23 mouse cellular contexts compared by ENCODE assay signal in genomic region chr14:25155008-25155783, GRCm38 (mm10).
DNase-seq lines count a peak whose midpoint lies in the region; ATAC-seq and TF ChIP-seq lines count a peak whose summit lies in the region.
"Had no signal": no experiment of that assay in that cellular context is flagged by ENCODE, and none has a peak within 500 bp of the region (broad histone marks: within the 10 kb centered on the region; RNA-seq: fewer than 3 reads in every experiment).

No protein-coding gene starts in this region.

- no peak for TF ChIP-seq POLR2A in heart, adult 2 months (IDR thresholded peaks at IDR 0.05; ENCODE audit: insufficient read depth, low read depth, low read length)

- H3K79me2 ChIP-seq in heart, adult 2 months (replicated peaks; ENCODE audit: control insufficient read depth, insufficient read depth, low read length) = no peaks in the 10 kb centered on the region

- peaks cover 16% of the 10 kb centered on the region for H3K4me1 ChIP-seq in forebrain, embryonic 10.5 days
- H3K4me1 ChIP-seq in forebrain, embryonic 16.5 days (replicated peaks; ENCODE audit: control insufficient read depth, insufficient read depth, low read length) = no peaks in the 10 kb centered on the region
- peaks cover 30% of the 10 kb centered on the region for H3K4me1 ChIP-seq in heart, embryonic 16.5 days (ENCODE audit: control insufficient read depth, insufficient read depth, low read length)
- peaks cover 2% of the 10 kb centered on the region; the same call in 1 of the 2 replicates for H3K4me1 ChIP-seq in heart, adult 2 months (ENCODE audit: control insufficient read depth, insufficient read depth, low read length)
- H3K4me1 ChIP-seq in midbrain, embryonic 12.5 days = peaks cover 10% of the 10 kb centered on the region; the same call in 1 of the 2 replicates
- H3K4me1 ChIP-seq in midbrain, embryonic 13.5 days (replicated peaks) = peaks cover 25% of the 10 kb centered on the region

- peaks cover 3% of the 10 kb centered on the region; the same call in 1 of the 2 replicates for H3K27me3 ChIP-seq in forebrain, embryonic 10.5 days (ENCODE audit: poor library complexity, severe bottlenecking)
- H3K27me3 ChIP-seq in forebrain, embryonic 16.5 days (replicated peaks; ENCODE audit: control insufficient read depth, insufficient read depth, low read length) = no peaks in the 10 kb centered on the region
- no peaks in the 10 kb centered on the region for H3K27me3 ChIP-seq in heart, embryonic 16.5 days (ENCODE audit: control insufficient read depth, insufficient read depth, low read length)
- no peaks in the 10 kb centered on the region for H3K27me3 ChIP-seq in heart, adult 2 months (ENCODE audit: control insufficient read depth, insufficient read depth, low read length)
- no peaks in the 10 kb centered on the region for H3K27me3 ChIP-seq in midbrain, embryonic 12.5 days
- no peaks in the 10 kb centered on the region for H3K27me3 ChIP-seq in midbrain, embryonic 13.5 days
- H3K27me3 ChIP-seq: lung, embryonic 15.5 days had no signal

- no peak for TF ChIP-seq CTCF in heart, adult 2 months (IDR thresholded peaks at IDR 0.05)

- TF ChIP-seq EP300 in heart, adult 2 months (IDR thresholded peaks at IDR 0.05; ENCODE audit: insufficient read depth, low read depth, low read length) = no peak

- no peak for ATAC-seq in forebrain, embryonic 16.5 days
- ATAC-seq in heart, embryonic 16.5 days (replicated peaks; ENCODE audit: extremely low read depth, insufficient read depth, low FRiP score) = no peak
- no peak for ATAC-seq in midbrain, embryonic 12.5 days (ENCODE audit: low FRiP score, low read depth)
- no peak for ATAC-seq in midbrain, embryonic 13.5 days
- ATAC-seq: activated CD4-positive, CD25-positive, alpha-beta regulatory T cell, adult 4 months had no signal

- WGBS in forebrain, embryonic 10.5 days = 88% methylated on average over 7 of the region's 7 CpGs
- WGBS in forebrain, embryonic 16.5 days = 74% methylated on average over 7 of the region's 7 CpGs
- 49% methylated on average over 7 of the region's 7 CpGs for WGBS in heart, embryonic 16.5 days
- WGBS in heart, adult 2 months = 71% methylated on average over 7 of the region's 7 CpGs
- WGBS in midbrain, embryonic 12.5 days = 82% methylated on average over 7 of the region's 7 CpGs
- WGBS in midbrain, embryonic 13.5 days = 74% methylated on average over 7 of the region's 7 CpGs

- no peak for DNase-seq in forebrain, embryonic 10.5 days (ENCODE audit: extremely low spot score, low spot score)
- DNase-seq in heart, adult 2 months = no peak
- no peak for DNase-seq in yolk sac, embryonic 10.5 days (ENCODE audit: low spot score)
- DNase-seq in kidney, adult 18-20 months = no peak
- DNase-seq: cerebellum, adult 18-20 months; gastrocnemius, postnatal 10 days; kidney, adult 2 months; kidney, postnatal 10 days; right cerebral cortex, postnatal 14 days; spleen, adult 18-20 months; thymus, adult 18-20 months had no signal

- no peaks in the 10 kb centered on the region for H3K36me3 ChIP-seq in forebrain, embryonic 10.5 days (replicated peaks)
- H3K36me3 ChIP-seq in forebrain, embryonic 16.5 days (ENCODE audit: control insufficient read depth, insufficient read depth) = no peaks in the 10 kb centered on the region
- H3K36me3 ChIP-seq in heart, embryonic 16.5 days (ENCODE audit: control insufficient read depth, insufficient read depth) = no peaks in the 10 kb centered on the region
- no peaks in the 10 kb centered on the region for H3K36me3 ChIP-seq in heart, adult 2 months (ENCODE audit: control insufficient read depth, insufficient read depth, low read length)
- no peaks in the 10 kb centered on the region for H3K36me3 ChIP-seq in midbrain, embryonic 12.5 days
- H3K36me3 ChIP-seq in midbrain, embryonic 13.5 days = no peaks in the 10 kb centered on the region
- H3K36me3 ChIP-seq: embryonic facial prominence, embryonic 10.5 days; forebrain, embryonic 12.5 days; G1E; lung, embryonic 15.5 days had no signal

- no peak overlapping the region for H3K9ac ChIP-seq in forebrain, embryonic 16.5 days (replicated peaks; ENCODE audit: low read depth, low read length)
- H3K9ac ChIP-seq in heart, embryonic 16.5 days (ENCODE audit: low read length) = no peak overlapping the region
- H3K9ac ChIP-seq in heart, adult 2 months (ENCODE audit: low read depth, low read length) = no peak overlapping the region
- no peak overlapping the region for H3K9ac ChIP-seq in midbrain, embryonic 12.5 days (replicated peaks)
- no peak overlapping the region for H3K9ac ChIP-seq in midbrain, embryonic 13.5 days (replicated peaks)
- H3K9ac ChIP-seq: forebrain, embryonic 12.5 days; liver, embryonic 14.5 days; lung, embryonic 15.5 days had no signal

- H3K4me3 ChIP-seq in forebrain, embryonic 10.5 days = no peak overlapping the region
- no peak overlapping the region for H3K4me3 ChIP-seq in forebrain, embryonic 16.5 days (replicated peaks; ENCODE audit: low read length)
- H3K4me3 ChIP-seq in heart, embryonic 16.5 days (ENCODE audit: low read length) = no peak overlapping the region
- H3K4me3 ChIP-seq in heart, adult 2 months = no peak overlapping the region
- H3K4me3 ChIP-seq in midbrain, embryonic 12.5 days = no peak overlapping the region
- no peak overlapping the region for H3K4me3 ChIP-seq in midbrain, embryonic 13.5 days (replicated peaks)
- H3K4me3 ChIP-seq: embryonic facial prominence, embryonic 10.5 days; forebrain, embryonic 12.5 days; layer of hippocampus, adult 2 months; lung, embryonic 15.5 days; myocyte had no signal

- H3K27ac ChIP-seq in forebrain, embryonic 10.5 days = 0 out of 2 replicates have a peak overlapping the region, but pooled peaks have one; percentile 7
- H3K27ac ChIP-seq in forebrain, embryonic 16.5 days (ENCODE audit: low read length) = no peak overlapping the region
- H3K27ac ChIP-seq in heart, embryonic 16.5 days (ENCODE audit: low read length) = peak overlapping the region; percentile 94
- no peak overlapping the region for H3K27ac ChIP-seq in heart, adult 2 months
- 0 out of 2 replicates have a peak overlapping the region, but pooled peaks have one; percentile 17 for H3K27ac ChIP-seq in midbrain, embryonic 12.5 days (replicated peaks)
- no peak overlapping the region for H3K27ac ChIP-seq in midbrain, embryonic 13.5 days
- H3K27ac ChIP-seq: forebrain, embryonic 12.5 days; layer of hippocampus, adult 2 months; liver, embryonic 14.5 days; lung, embryonic 15.5 days had no signal

- intact Hi-C loops in heart, adult 2 months (cut with DNase I) = no loop called here

- H3K4me2 ChIP-seq in forebrain, embryonic 16.5 days (ENCODE audit: low read length) = no peak overlapping the region
- no peak overlapping the region for H3K4me2 ChIP-seq in heart, embryonic 16.5 days (ENCODE audit: low read depth, low read length)
- H3K4me2 ChIP-seq in midbrain, embryonic 12.5 days (replicated peaks) = no peak overlapping the region
- H3K4me2 ChIP-seq in midbrain, embryonic 13.5 days (replicated peaks) = no peak overlapping the region
- H3K4me2 ChIP-seq: forebrain, embryonic 12.5 days; lung, embryonic 15.5 days had no signal

- no peaks in the 10 kb centered on the region for H3K9me3 ChIP-seq in forebrain, embryonic 10.5 days
- no peaks in the 10 kb centered on the region for H3K9me3 ChIP-seq in forebrain, embryonic 16.5 days (ENCODE audit: control insufficient read depth, low read length)
- H3K9me3 ChIP-seq in heart, embryonic 16.5 days (replicated peaks; ENCODE audit: control insufficient read depth, low read length) = no peaks in the 10 kb centered on the region
- no peaks in the 10 kb centered on the region for H3K9me3 ChIP-seq in midbrain, embryonic 12.5 days
- no peaks in the 10 kb centered on the region for H3K9me3 ChIP-seq in midbrain, embryonic 13.5 days
- H3K9me3 ChIP-seq: embryonic facial prominence, embryonic 10.5 days; forebrain, embryonic 12.5 days; lung, embryonic 15.5 days had no signal

Comparison
In these comparisons a context has a peak if more than half of its experiments do, and no peak if none do; other contexts are left out.
1. H3K27ac ChIP-seq: peak in forebrain, embryonic 10.5 days (single experiment), heart, embryonic 16.5 days (single experiment) and midbrain, embryonic 12.5 days (single experiment); none in forebrain, embryonic 16.5 days (single experiment), heart, adult 2 months (single experiment) and midbrain, embryonic 13.5 days (single experiment).